In genomic region chr6:144903156-144903555, GRCm38 (mm10) we compare ENCODE assay signal across 11 mouse cellular contexts.
DNase-seq lines count a peak whose midpoint lies in the region; ATAC-seq and TF ChIP-seq lines count a peak whose summit lies in the region.
"Had no signal": no experiment of that assay in that cellular context is flagged by ENCODE, and none has a peak within 500 bp of the region (broad histone marks: within the 10 kb centered on the region; RNA-seq: fewer than 3 reads in every experiment).

No protein-coding gene starts in this region.

- peak; percentile 52 for ATAC-seq in common myeloid progenitor, adult 5-6 weeks (replicated peaks; ENCODE audit: low read depth, poor library complexity, severe bottlenecking)

- WGBS in lung, adult 2 months, result 30% methylated on average over 10 of the region's 10 CpGs

- TF ChIP-seq POLR2A in lung, adult 2 months (IDR thresholded peaks at IDR 0.05; ENCODE audit: borderline replicate concordance, extremely low read depth, low read depth, low read length), result no peak

- H3K4me1 ChIP-seq in lung, adult 2 months (ENCODE audit: control insufficient read depth, insufficient read depth, low read length), result peaks cover 2% of the 10 kb centered on the region; the same call in 1 of the 2 replicates

- TF ChIP-seq CTCF in lung, adult 2 months (IDR thresholded peaks at IDR 0.05; ENCODE audit: insufficient read depth, low read length), result no peak

- peak; percentile 12 for DNase-seq in lung, postnatal 10 days
- DNase-seq in lung, adult 2 months, result no peak
- DNase-seq in naive thymus-derived CD4-positive, alpha-beta T cell, adult 2 months (ENCODE audit: low read depth), result peak; percentile 63
- DNase-seq in thymus, postnatal 25 days, result peak; percentile 83
- DNase-seq in urinary bladder, postnatal 14 days (ENCODE audit: low spot score), result no peak
- no peak for DNase-seq in kidney, adult 18-20 months
- DNase-seq in cerebellum, adult 8-10 months, result no peak
- DNase-seq: cerebellum, postnatal 25 days had no signal

- no peak overlapping the region for H3K4me3 ChIP-seq in lung, adult 2 months (replicated peaks; ENCODE audit: extremely low read depth, low read depth, low read length)
- H3K4me3 ChIP-seq: kidney, embryonic 15.5 days; left cerebral cortex, adult 2 months had no signal

Comparison
In these comparisons a context has a peak if more than half of its experiments do, and no peak if none do; other contexts are left out.
1. DNase-seq: peak in lung, postnatal 10 days (single experiment), naive thymus-derived CD4-positive, alpha-beta T cell, adult 2 months (single experiment) and thymus, postnatal 25 days (single experiment); none in lung, adult 2 months (single experiment), urinary bladder, postnatal 14 days (single experiment), kidney, adult 18-20 months (single experiment) and cerebellum, adult 8-10 months (single experiment).